Mouse (Mus musculus) right cerebral cortex, adult 18-20 months (tissue): ENCODE data around the gene Gm6526.
"Not testable (repeated sequence)": the region's sequence is repeated elsewhere in the genome, so short reads cannot be mapped to it uniquely, and the experiment has no call there.

Experiments
- DNase-seq: peaks from one replicate; pipeline ENCODE4 v3.0.0; 2022; ENCODE audit warnings: mixed read lengths

The Gm6526 gene

GRCm38 (mm10) chr14:43747566-43747965, at the start of gene Gm6526:
TSS of gene Gm6526 (plus strand) at chr14:43747866.
- DNase-seq: not testable (repeated sequence)

GRCm38 (mm10) chr14:43727385-43727784, 20.3 kb upstream of the Gm6526 start, which contains the start of gene Gm16506:
TSS of gene Gm16506 (minus strand) at chr14:43727485.
- not testable (repeated sequence) for DNase-seq

GRCm38 (mm10) chr14:43784645-43785044, 37.0 kb downstream of the Gm6526 start, which contains the start of gene Gm8180:
TSS of gene Gm8180 (minus strand) at chr14:43784745.
- not testable (repeated sequence) for DNase-seq

GRCm38 (mm10) chr14:43793811-43794210, 46.1 kb downstream of the Gm6526 start:
- DNase-seq: not testable (repeated sequence)

- no peak for DNase-seq
Observed at GRCm38 (mm10) chr14:43796069-43796904, 48.6 kb downstream of the Gm6526 start.

GRCm38 (mm10) chr14:43796905-43797470, 49.3 kb downstream of the Gm6526 start:
- not testable (repeated sequence) for DNase-seq

GRCm38 (mm10) chr14:43804435-43804834, 56.8 kb downstream of the Gm6526 start:
- not testable (repeated sequence) for DNase-seq
